Mouse (Mus musculus): ENCODE measurements around the gene Fstl1.
A peak's percentile ranks its signal among the peaks of the same experiment; 100 is the strongest.

Fstl1 gene

GRCm38 (mm10) chr16:37788367-37789014, 11.8 kb downstream of the Fstl1 start:
- no peak for DNase-seq

- no peak for DNase-seq
Measured at GRCm38 (mm10) chr16:37789015-37789381, 12.3 kb downstream of the Fstl1 start.

- DNase-seq, result no peak
Measured at GRCm38 (mm10) chr16:37789394-37789920, 12.8 kb downstream of the Fstl1 start.

GRCm38 (mm10) chr16:37790008-37790780, 13.5 kb downstream of the Fstl1 start:
- no peak for DNase-seq

GRCm38 (mm10) chr16:37790781-37791175, 14.1 kb downstream of the Fstl1 start:
- DNase-seq, result no peak

- no peak for DNase-seq
Measured at GRCm38 (mm10) chr16:37795651-37796150, 19.0 kb downstream of the Fstl1 start.

- DNase-seq, result no peak
Measured at GRCm38 (mm10) chr16:37796270-37796669, 19.6 kb downstream of the Fstl1 start.

- DNase-seq, result no peak
Measured at GRCm38 (mm10) chr16:37801097-37801496, 24.4 kb downstream of the Fstl1 start.

- DNase-seq, result no peak
Measured at GRCm38 (mm10) chr16:37802686-37803295, 26.1 kb downstream of the Fstl1 start.

GRCm38 (mm10) chr16:37803387-37803950, 26.8 kb downstream of the Fstl1 start:
- no peak for DNase-seq

GRCm38 (mm10) chr16:37805746-37806495, 29.2 kb downstream of the Fstl1 start:
- no peak for DNase-seq

- no peak for DNase-seq
Measured at GRCm38 (mm10) chr16:37807269-37807668, 30.6 kb downstream of the Fstl1 start.

GRCm38 (mm10) chr16:37808866-37809622, 32.4 kb downstream of the Fstl1 start:
- DNase-seq, result no peak

GRCm38 (mm10) chr16:37809623-37809992, 32.9 kb downstream of the Fstl1 start:
- DNase-seq, result no peak

GRCm38 (mm10) chr16:37811874-37812273, 35.2 kb downstream of the Fstl1 start:
- DNase-seq, result no peak

- no peak for DNase-seq
Measured at GRCm38 (mm10) chr16:37812474-37812886, 35.8 kb downstream of the Fstl1 start.

- no peak for DNase-seq
Measured at GRCm38 (mm10) chr16:37813691-37814382, 37.2 kb downstream of the Fstl1 start.

GRCm38 (mm10) chr16:37814383-37814971, 37.8 kb downstream of the Fstl1 start:
- DNase-seq, result peak; percentile 51 to 62

- DNase-seq, result no peak
Measured at GRCm38 (mm10) chr16:37817986-37818385, 41.3 kb downstream of the Fstl1 start.

GRCm38 (mm10) chr16:37823949-37824348, 47.3 kb downstream of the Fstl1 start:
- no peak for DNase-seq
